Mouse (Mus musculus): ENCODE measurements around the gene Hacd3. TPM values are rescaled to one million over a fixed set of nuclear protein-coding genes. Genes with fewer than 3 reads are reported as not detected.

Hacd3 gene
- total and polyA plus RNA-seq, 3 experiments: 30.4 to 68.7 (median 41.5) TPM

GRCm38 (mm10) chr9:64960117-64960977, 61.1 kb downstream of the Hacd3 start, which contains the start of gene Ints14:
Ints14 (plus strand) TSS chr9:64960905.
- Histone ChIP-seq H3K4me2 (ENCODE audit: insufficient read depth, low read depth, poor library complexity, severe bottlenecking) (peak within 1 kb of the TSS; percentile 33), H3K27me3 (replicated peaks) (no peaks in the 10 kb centered on the region), H3K4me1 (ENCODE audit: control insufficient read depth in 1 of 2, insufficient read depth in 2 of 2) (peaks cover 0 to 33% of the 10 kb centered on the region in 2 experiments; a peak in 2 of 4 replicates), H3K79me2 (replicated peaks; ENCODE audit: control insufficient read depth, extremely low read depth, insufficient read depth, poor library complexity, severe bottlenecking) (peaks cover 12% of the 10 kb centered on the region), H3K27ac (ENCODE audit: insufficient read depth, low read depth) (peak within 1 kb of the TSS; percentile 31), H3K9ac (ENCODE audit: insufficient read depth, low read depth) (peak within 1 kb of the TSS; percentile 72), H3K36me3 (replicated peaks in 1 of 2; ENCODE audit: control insufficient read depth in 1 of 2, insufficient read depth in 1 of 2, low read length in 1 of 2) (peaks cover 23 to 30% of the 10 kb centered on the region in 2 experiments), H3K9me3 (replicated peaks; ENCODE audit: low read length) (no peaks in the 10 kb centered on the region), H3K4me3 (replicated peaks in 1 of 3; ENCODE audit: low read depth in 2 of 3, low read length in 2 of 3, poor library complexity in 1 of 3) (peak within 1 kb of the TSS; percentile 66 to 82 (median 68))
- dilution Hi-C loops (cut with MboI; ENCODE audit: extremely low pct_ligation_motif_present, extremely low pct_unique_long_range_greater_than_20kb, low sequenced_read_pairs): no loop called here
- in situ Hi-C loops (cut with MboI; ENCODE audit: low pct_ligation_motif_present, low pct_unique_long_range_greater_than_20kb, low sequenced_read_pairs): no loop called here
- peak; percentile 95 for DNase-seq (ENCODE audit: extremely low read depth)
- TF ChIP-seq SIN3A (IDR thresholded peaks at IDR 0.05; ENCODE audit: low read length) (peak; percentile 74; the same call in 1 of the 2 replicates), USF1 (IDR thresholded peaks at IDR 0.05; ENCODE audit: low read depth, low read length) (no peak), MYC (IDR thresholded peaks at IDR 0.05; ENCODE audit: low read depth, low read length) (peak; percentile 49; the same call in 1 of the 2 replicates), E2F4 (IDR thresholded peaks at IDR 0.05; ENCODE audit: insufficient replicate concordance, low read depth, low read length) (no peak), BHLHE40 (IDR thresholded peaks at IDR 0.05; ENCODE audit: low read depth, low read length) (no peak), MAX (IDR thresholded peaks at IDR 0.05; ENCODE audit: low read length) (no peak; the same call in 1 of the 2 replicates), MEF2A (IDR thresholded peaks at IDR 0.05; ENCODE audit: borderline replicate concordance, low read depth, low read length) (peak; percentile 33; the same call in 1 of the 2 replicates), RCOR1 (conservative IDR thresholded peaks at IDR 0.05; ENCODE audit: low read depth, low read length) (peak; percentile 1; the same call in 1 of the 2 replicates), CTCF (conservative IDR thresholded peaks at IDR 0.05 in 1 of 2, IDR thresholded peaks at IDR 0.05 in 1 of 2; ENCODE audit: low read depth in 2 of 2, low read length in 2 of 2) (peak; percentile 12 to 94; a peak in 2 of 4 replicates), ELF1 (IDR thresholded peaks at IDR 0.05; ENCODE audit: low read depth, low read length) (peak; percentile 87), JUN (IDR thresholded peaks at IDR 0.05; ENCODE audit: insufficient read depth, low read depth, low read length) (no peak), RAD21 (IDR thresholded peaks at IDR 0.05; ENCODE audit: low read depth, low read length) (peak; percentile 92), UBTF (IDR thresholded peaks at IDR 0.05; ENCODE audit: low read depth, low read length) (peak; percentile 83; the same call in 1 of the 2 replicates), GABPA (IDR thresholded peaks at IDR 0.05; ENCODE audit: insufficient replicate concordance, low read depth, low read length) (no peak; the same call in 1 of the 2 replicates), MAFK (IDR thresholded peaks at IDR 0.05; ENCODE audit: insufficient replicate concordance, low read length) (no peak), ZMIZ1 (IDR thresholded peaks at IDR 0.05; ENCODE audit: low read depth, low read length) (peak; percentile 82), HCFC1 (IDR thresholded peaks at IDR 0.05; ENCODE audit: low read depth, low read length) (peak; percentile 89), USF2 (conservative IDR thresholded peaks at IDR 0.05; ENCODE audit: low read depth, low read length) (no peak), JUND (conservative IDR thresholded peaks at IDR 0.05; ENCODE audit: low read depth, low read length) (no peak; the same call in 1 of the 2 replicates), ETS1 (conservative IDR thresholded peaks at IDR 0.05; ENCODE audit: low read depth, low read length) (0 out of 2 replicates have a peak, but pooled peaks have one; percentile 10), CHD2 (IDR thresholded peaks at IDR 0.05; ENCODE audit: low read length) (peak; percentile 67; the same call in 1 of the 2 replicates), SMC3 (IDR thresholded peaks at IDR 0.05; ENCODE audit: low read depth, low read length) (peak; percentile 62), POLR2A (IDR thresholded peaks at IDR 0.05; ENCODE audit: low read depth, low read length) (peak; percentile 97), POLR2AphosphoS2 (IDR thresholded peaks at IDR 0.05; ENCODE audit: low read depth, low read length) (peak; percentile 70; the same call in 1 of the 2 replicates), CHD1 (IDR thresholded peaks at IDR 0.05; ENCODE audit: low read depth, low read length) (no peak), NRF1 (IDR thresholded peaks at IDR 0.05; ENCODE audit: low read depth, low read length) (no peak), PAX5 (IDR thresholded peaks at IDR 0.05; ENCODE audit: low read length) (no peak), TCF12 (IDR thresholded peaks at IDR 0.05; ENCODE audit: low read depth, low read length) (peak; percentile 98), NELFE (IDR thresholded peaks at IDR 0.05; ENCODE audit: low read depth, low read length) (peak; percentile 86), ZNF384 (IDR thresholded peaks at IDR 0.05; ENCODE audit: low read depth, low read length) (no peak), ZKSCAN1 (IDR thresholded peaks at IDR 0.05; ENCODE audit: borderline replicate concordance, low read depth, low read length) (no peak), IRF4 (IDR thresholded peaks at IDR 0.05; ENCODE audit: low read depth, low read length) (peak; percentile 76), ZC3H11A (IDR thresholded peaks at IDR 0.05; ENCODE audit: low read depth, low read length) (peak; percentile 30; the same call in 1 of the 2 replicates), MAZ (IDR thresholded peaks at IDR 0.05; ENCODE audit: low read depth, low read length) (peak; percentile 71), KAT2A (IDR thresholded peaks at IDR 0.05; ENCODE audit: insufficient replicate concordance, low read length) (peak; percentile 46; the same call in 1 of the 2 replicates), TBP (conservative IDR thresholded peaks at IDR 0.05; ENCODE audit: low read depth, low read length) (peak; percentile 88), MXI1 (IDR thresholded peaks at IDR 0.05; ENCODE audit: low read depth, low read length) (peak; percentile 43; the same call in 1 of the 2 replicates)
